Mouse (Mus musculus): ENCODE results near the gene Rpl22. TPM values are rescaled to one million over a fixed set of nuclear protein-coding genes. Genes with fewer than 3 reads are reported as not detected.

Gene Rpl22
- 154 and 178 TPM in 2 replicates for polyA plus RNA-seq (2014; fragmentation: Nextera tagmentation; extraction: Ambion mirVana)

- WGBS, result under 1% methylated on average over 70 of the region's 70 CpGs
- peak within 1 kb of the TSS; percentile 76 for H3K27ac ChIP-seq
- no peaks in the 10 kb centered on the region for H3K27me3 ChIP-seq (ENCODE audit: control insufficient read depth, insufficient read depth, low read length)
- peak; percentile 96 for ATAC-seq (ENCODE audit: low FRiP score)
- peak within 1 kb of the TSS; percentile 88 for H3K4me2 ChIP-seq (replicated peaks)
- H3K4me3 ChIP-seq (replicated peaks; ENCODE audit: low read length), result peak within 1 kb of the TSS; percentile 97
- no peaks in the 10 kb centered on the region for H3K9me3 ChIP-seq (ENCODE audit: control insufficient read depth, low read length)
- H3K9ac ChIP-seq, result peak within 1 kb of the TSS; percentile 95
- DNase-seq (ENCODE audit: low spot score), result peak; percentile 93
- H3K36me3 ChIP-seq (replicated peaks; ENCODE audit: control insufficient read depth, insufficient read depth), result peaks cover 29% of the 10 kb centered on the region
- H3K4me1 ChIP-seq (replicated peaks; ENCODE audit: control insufficient read depth, insufficient read depth, low read length), result peaks cover 12% of the 10 kb centered on the region
These were observed at the start of gene Rpl22 for GRCm38 (mm10) chr4:152325574-152326411. TSS of gene Rpl22 (plus strand) at chr4:152325742.

- no peak overlapping the region for H3K4me3 ChIP-seq (replicated peaks; ENCODE audit: low read length)
- 58% methylated on average over 10 of the region's 10 CpGs for WGBS
- H3K27ac ChIP-seq, result no peak overlapping the region
- no peak overlapping the region for H3K4me2 ChIP-seq (replicated peaks)
- no peak overlapping the region for H3K9ac ChIP-seq
- DNase-seq (ENCODE audit: low spot score) (no peak), ATAC-seq (ENCODE audit: low FRiP score) (no peak)
- peaks cover 69% of the 10 kb centered on the region for H3K27me3 ChIP-seq (ENCODE audit: control insufficient read depth, insufficient read depth, low read length)
- peaks cover 11% of the 10 kb centered on the region; the same call in 1 of the 2 replicates for H3K4me1 ChIP-seq (replicated peaks; ENCODE audit: control insufficient read depth, insufficient read depth, low read length)
- H3K9me3 ChIP-seq (ENCODE audit: control insufficient read depth, low read length), result no peaks in the 10 kb centered on the region
- H3K36me3 ChIP-seq (replicated peaks; ENCODE audit: control insufficient read depth, insufficient read depth), result peaks cover 19% of the 10 kb centered on the region; the same call in 1 of the 2 replicates
These were observed 48.9 kb upstream of the Rpl22 start for GRCm38 (mm10) chr4:152276389-152277347.

- H3K27ac ChIP-seq, result no peak overlapping the region
- H3K4me3 ChIP-seq (replicated peaks; ENCODE audit: low read length), result no peak overlapping the region
- DNase-seq (ENCODE audit: low spot score) (no peak), ATAC-seq (ENCODE audit: low FRiP score) (no peak)
- 68% methylated on average over 2 of the region's 2 CpGs for whole genome bisulfite sequencing
- peaks cover 11% of the 10 kb centered on the region; the same call in 1 of the 2 replicates for H3K4me1 ChIP-seq (replicated peaks; ENCODE audit: control insufficient read depth, insufficient read depth, low read length)
- no peak overlapping the region for H3K9ac ChIP-seq
- H3K27me3 ChIP-seq (ENCODE audit: control insufficient read depth, insufficient read depth, low read length), result peaks cover 77% of the 10 kb centered on the region
- H3K4me2 ChIP-seq (replicated peaks), result no peak overlapping the region
- peaks cover 15% of the 10 kb centered on the region; the same call in 1 of the 2 replicates for H3K36me3 ChIP-seq (replicated peaks; ENCODE audit: control insufficient read depth, insufficient read depth)
- no peaks in the 10 kb centered on the region for H3K9me3 ChIP-seq (ENCODE audit: control insufficient read depth, low read length)
These were observed 47.6 kb upstream of the Rpl22 start for GRCm38 (mm10) chr4:152277916-152278315.

GRCm38 (mm10) chr4:152278986-152279385 is 46.6 kb upstream of the Rpl22 start:
- ATAC-seq (ENCODE audit: low FRiP score) (no peak), DNase-seq (ENCODE audit: low spot score) (no peak)
- Histone ChIP-seq H3K9ac (no peak overlapping the region), H3K27me3 (ENCODE audit: control insufficient read depth, insufficient read depth, low read length) (peaks cover 87% of the 10 kb centered on the region), H3K4me2 (replicated peaks) (no peak overlapping the region), H3K9me3 (ENCODE audit: control insufficient read depth, low read length) (no peaks in the 10 kb centered on the region), H3K36me3 (replicated peaks; ENCODE audit: control insufficient read depth, insufficient read depth) (peaks cover 15% of the 10 kb centered on the region; the same call in 1 of the 2 replicates), H3K27ac (no peak overlapping the region), H3K4me3 (replicated peaks; ENCODE audit: low read length) (no peak overlapping the region), H3K4me1 (replicated peaks; ENCODE audit: control insufficient read depth, insufficient read depth, low read length) (0 out of 2 replicates have a peak, but pooled peaks cover 9% of the 10 kb centered on the region)
- 74% methylated on average over 23 of the region's 23 CpGs for WGBS

- Histone ChIP-seq H3K4me1 (replicated peaks; ENCODE audit: control insufficient read depth, insufficient read depth, low read length) (peaks cover 10% of the 10 kb centered on the region), H3K27me3 (ENCODE audit: control insufficient read depth, insufficient read depth, low read length) (peaks cover 94% of the 10 kb centered on the region), H3K9me3 (ENCODE audit: control insufficient read depth, low read length) (no peaks in the 10 kb centered on the region), H3K9ac (no peak overlapping the region), H3K4me2 (replicated peaks) (no peak overlapping the region), H3K36me3 (replicated peaks; ENCODE audit: control insufficient read depth, insufficient read depth) (peaks cover 15% of the 10 kb centered on the region; the same call in 1 of the 2 replicates), H3K27ac (no peak overlapping the region), H3K4me3 (replicated peaks; ENCODE audit: low read length) (no peak overlapping the region)
- ATAC-seq (ENCODE audit: low FRiP score), result no peak
- WGBS, result 62% methylated on average over 15 of the region's 15 CpGs
- no peak for DNase-seq (ENCODE audit: low spot score)
These were observed 43.9 kb upstream of the Rpl22 start for GRCm38 (mm10) chr4:152281601-152282000.

- H3K9ac ChIP-seq, result 0 out of 2 replicates have a peak overlapping the region, but pooled peaks have one; percentile 12
- H3K4me3 ChIP-seq (replicated peaks; ENCODE audit: low read length), result peak overlapping the region; percentile 31
- WGBS, result 20% methylated on average over 30 of the region's 34 CpGs
- H3K4me2 ChIP-seq (replicated peaks), result peak overlapping the region; percentile 52
- no peaks in the 10 kb centered on the region for H3K9me3 ChIP-seq (ENCODE audit: control insufficient read depth, low read length)
- H3K27me3 ChIP-seq (ENCODE audit: control insufficient read depth, insufficient read depth, low read length), result peaks cover 96% of the 10 kb centered on the region
- peaks cover 15% of the 10 kb centered on the region; the same call in 1 of the 2 replicates for H3K36me3 ChIP-seq (replicated peaks; ENCODE audit: control insufficient read depth, insufficient read depth)
- H3K4me1 ChIP-seq (replicated peaks; ENCODE audit: control insufficient read depth, insufficient read depth, low read length), result peaks cover 18% of the 10 kb centered on the region
- H3K27ac ChIP-seq, result no peak overlapping the region
- DNase-seq (ENCODE audit: low spot score), result no peak
- ATAC-seq (ENCODE audit: low FRiP score), result no peak
These were observed 42.8 kb upstream of the Rpl22 start for GRCm38 (mm10) chr4:152282721-152283120.

- no peak overlapping the region for H3K27ac ChIP-seq
- peak overlapping the region; percentile 12; the same call in 1 of the 2 replicates for H3K9ac ChIP-seq
- peaks cover 99% of the 10 kb centered on the region for H3K27me3 ChIP-seq (ENCODE audit: control insufficient read depth, insufficient read depth, low read length)
- WGBS, result 6% methylated on average over 62 of the region's 70 CpGs
- H3K4me2 ChIP-seq (replicated peaks), result peak overlapping the region; percentile 52
- peaks cover 15% of the 10 kb centered on the region; the same call in 1 of the 2 replicates for H3K36me3 ChIP-seq (replicated peaks; ENCODE audit: control insufficient read depth, insufficient read depth)
- no peaks in the 10 kb centered on the region for H3K9me3 ChIP-seq (ENCODE audit: control insufficient read depth, low read length)
- peaks cover 18% of the 10 kb centered on the region for H3K4me1 ChIP-seq (replicated peaks; ENCODE audit: control insufficient read depth, insufficient read depth, low read length)
- peak overlapping the region; percentile 31 for H3K4me3 ChIP-seq (replicated peaks; ENCODE audit: low read length)
- DNase-seq (ENCODE audit: low spot score), result peak; percentile 80
- peak; percentile 79 for ATAC-seq (ENCODE audit: low FRiP score)
These were observed 42.2 kb upstream of the Rpl22 start for GRCm38 (mm10) chr4:152283186-152283950.

- H3K9me3 ChIP-seq (ENCODE audit: control insufficient read depth, low read length), result no peaks in the 10 kb centered on the region
- WGBS, result 2% methylated on average over 10 of the region's 10 CpGs
- H3K9ac ChIP-seq, result no peak overlapping the region
- no peak overlapping the region for H3K4me3 ChIP-seq (replicated peaks; ENCODE audit: low read length)
- peaks cover 95% of the 10 kb centered on the region for H3K27me3 ChIP-seq (ENCODE audit: control insufficient read depth, insufficient read depth, low read length)
- DNase-seq (ENCODE audit: low spot score), result peak; percentile 78
- peaks cover 26% of the 10 kb centered on the region for H3K4me1 ChIP-seq (replicated peaks; ENCODE audit: control insufficient read depth, insufficient read depth, low read length)
- H3K27ac ChIP-seq, result no peak overlapping the region
- peaks cover 4% of the 10 kb centered on the region; the same call in 1 of the 2 replicates for H3K36me3 ChIP-seq (replicated peaks; ENCODE audit: control insufficient read depth, insufficient read depth)
- no peak overlapping the region for H3K4me2 ChIP-seq (replicated peaks)
- ATAC-seq (ENCODE audit: low FRiP score), result no peak
These were observed 40.0 kb upstream of the Rpl22 start for GRCm38 (mm10) chr4:152285505-152285904.

Measured in hindbrain, embryonic 14.5 days (tissue).